Mouse (Mus musculus): ENCODE measurements around the gene Brox. TPM values are rescaled to one million over a fixed set of nuclear protein-coding genes. Genes with fewer than 3 reads are reported as not detected.

The Brox gene
- polyA plus RNA-seq, 1 experiment from 2014 or later, result 88.5 TPM

DNA sequence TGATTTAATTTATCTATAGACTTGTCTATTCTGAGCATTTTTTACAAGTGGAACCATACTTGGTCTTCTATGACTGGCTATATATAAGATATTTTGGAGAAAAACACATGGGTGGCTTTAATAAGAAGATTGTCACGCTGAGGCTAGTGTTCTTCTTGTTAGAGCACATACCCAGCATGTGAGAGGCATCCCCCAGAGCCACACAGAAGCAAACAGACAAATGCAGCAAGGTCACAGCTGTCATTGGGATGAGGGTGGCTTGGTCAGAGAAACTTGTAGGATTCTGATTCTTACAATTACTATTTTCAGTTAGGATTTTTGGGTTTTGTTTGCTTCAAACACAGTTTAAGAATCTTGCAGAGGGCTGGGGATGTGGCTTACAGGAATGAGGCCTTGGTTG is 11.4 kb upstream of the Brox start:
- 94% methylated on average over 1 of the region's 1 CpGs for WGBS
- Histone ChIP-seq H3K9ac (no peak overlapping the region), H3K27me3 (replicated peaks) (no peaks in the 10 kb centered on the region), H3K27ac (no peak overlapping the region), H3K4me1 (no peaks in the 10 kb centered on the region), H3K4me2 (replicated peaks) (no peak overlapping the region), H3K9me3 (no peaks in the 10 kb centered on the region), H3K4me3 (no peak overlapping the region), H3K36me3 (peaks cover 18% of the 10 kb centered on the region; the same call in 1 of the 2 replicates)
- no peak for ATAC-seq (ENCODE audit: low FRiP score, low read depth)

DNA sequence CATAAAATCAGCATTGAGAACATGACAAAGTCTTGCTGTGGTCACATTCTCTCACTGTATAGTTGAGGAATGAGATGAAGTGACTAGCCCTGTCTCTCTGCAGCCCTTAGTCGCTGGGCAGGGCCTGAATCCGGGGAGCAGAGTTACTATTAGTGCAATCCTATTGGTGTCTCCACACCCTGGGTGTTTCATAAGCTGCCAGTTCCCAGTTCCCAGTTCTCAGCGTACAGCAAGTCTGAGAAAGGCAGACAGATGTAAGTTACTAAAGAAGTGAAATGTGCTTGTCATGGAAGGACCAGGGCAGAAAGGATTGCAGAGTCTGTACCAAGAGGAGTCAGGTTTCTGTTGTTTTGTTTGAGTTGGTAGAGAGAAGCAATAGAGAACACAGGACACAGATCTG is 10.5 kb upstream of the Brox start:
- ATAC-seq (ENCODE audit: low FRiP score, low read depth), result no peak
- WGBS, result 86% methylated on average over 3 of the region's 3 CpGs

DNA sequence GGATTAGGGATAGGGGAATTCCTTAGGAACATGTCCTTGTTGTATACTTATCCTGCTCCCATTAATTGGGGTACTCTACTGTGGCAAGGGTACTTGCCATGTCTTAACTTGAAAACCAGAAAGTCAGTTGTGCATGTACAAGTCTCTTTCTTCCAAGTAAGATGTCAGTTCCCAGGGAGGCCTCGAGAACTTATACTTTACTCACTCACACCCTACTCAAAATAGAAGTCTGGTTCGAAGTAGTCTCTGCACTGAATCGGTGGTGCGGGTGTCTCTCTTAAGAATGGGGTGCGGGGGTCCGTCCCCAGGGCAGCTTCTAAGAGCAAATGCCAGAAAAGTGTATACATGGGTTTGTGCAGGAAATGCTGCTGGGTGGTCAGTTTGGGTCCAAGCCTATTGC is 2.1 kb upstream of the Brox start:
- 88% methylated on average over 6 of the region's 6 CpGs for WGBS
- no peak overlapping the region for H3K4me3 ChIP-seq
- H3K9me3 ChIP-seq, result no peaks in the 10 kb centered on the region
- no peak for ATAC-seq (ENCODE audit: low FRiP score, low read depth)
- H3K36me3 ChIP-seq, result no peaks in the 10 kb centered on the region
- H3K9ac ChIP-seq, result no peak overlapping the region
- no peaks in the 10 kb centered on the region for H3K4me1 ChIP-seq
- H3K4me2 ChIP-seq (replicated peaks), result no peak overlapping the region
- no peaks in the 10 kb centered on the region for H3K27me3 ChIP-seq (replicated peaks)
- no peak overlapping the region for H3K27ac ChIP-seq

More for the DNA sequence above, 10.5 kb upstream of the Brox start:
- no peaks in the 10 kb centered on the region for H3K27me3 ChIP-seq (replicated peaks)
- H3K4me1 ChIP-seq, result no peaks in the 10 kb centered on the region
- no peaks in the 10 kb centered on the region for H3K9me3 ChIP-seq
- H3K27ac ChIP-seq, result no peak overlapping the region
- H3K4me3 ChIP-seq, result no peak overlapping the region
- peaks cover 13% of the 10 kb centered on the region; the same call in 1 of the 2 replicates for H3K36me3 ChIP-seq
- H3K9ac ChIP-seq, result no peak overlapping the region
- H3K4me2 ChIP-seq (replicated peaks), result no peak overlapping the region

DNA sequence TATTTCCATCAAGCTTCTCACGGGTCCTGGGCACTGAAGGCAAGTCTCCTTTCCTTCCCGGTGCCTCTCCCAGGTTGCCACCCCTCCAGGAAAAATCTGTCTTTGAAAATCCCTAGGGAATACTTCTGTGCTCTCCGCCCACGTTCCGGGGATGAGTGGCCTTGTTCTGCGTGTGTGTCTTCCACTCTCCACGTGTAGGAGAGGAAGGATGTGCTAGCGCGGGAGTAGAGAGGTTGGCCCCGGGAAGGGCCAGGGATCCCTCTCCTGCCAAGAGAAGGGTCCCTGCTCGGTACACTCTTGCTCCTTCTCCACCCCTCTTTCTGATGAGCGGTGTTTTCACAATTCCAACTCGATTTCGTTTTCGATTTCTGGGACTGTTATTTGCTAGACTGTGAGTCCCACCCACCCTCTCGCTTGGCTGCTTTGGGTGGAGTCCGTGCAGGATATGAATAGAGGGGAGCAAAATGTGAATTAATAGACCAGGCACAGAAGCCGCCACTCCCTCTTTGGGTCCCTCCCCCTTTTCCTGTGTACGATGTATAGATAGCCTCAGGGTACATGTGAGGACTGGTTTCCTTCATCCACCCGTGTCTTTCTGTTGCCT is 919 bp upstream of the Brox start:
- H3K4me1 ChIP-seq, result no peaks in the 10 kb centered on the region
- H3K9me3 ChIP-seq, result no peaks in the 10 kb centered on the region
- H3K36me3 ChIP-seq, result 0 out of 2 replicates have a peak, but pooled peaks cover 6% of the 10 kb centered on the region
- ATAC-seq (ENCODE audit: low FRiP score, low read depth), result no peak
- peak overlapping the region; percentile 49 for H3K4me3 ChIP-seq
- H3K4me2 ChIP-seq (replicated peaks), result peak overlapping the region; percentile 60
- WGBS, result 1% methylated on average over 20 of the region's 20 CpGs
- peak overlapping the region; percentile 33 for H3K9ac ChIP-seq
- H3K27ac ChIP-seq, result no peak overlapping the region
- H3K27me3 ChIP-seq (replicated peaks), result no peaks in the 10 kb centered on the region

DNA sequence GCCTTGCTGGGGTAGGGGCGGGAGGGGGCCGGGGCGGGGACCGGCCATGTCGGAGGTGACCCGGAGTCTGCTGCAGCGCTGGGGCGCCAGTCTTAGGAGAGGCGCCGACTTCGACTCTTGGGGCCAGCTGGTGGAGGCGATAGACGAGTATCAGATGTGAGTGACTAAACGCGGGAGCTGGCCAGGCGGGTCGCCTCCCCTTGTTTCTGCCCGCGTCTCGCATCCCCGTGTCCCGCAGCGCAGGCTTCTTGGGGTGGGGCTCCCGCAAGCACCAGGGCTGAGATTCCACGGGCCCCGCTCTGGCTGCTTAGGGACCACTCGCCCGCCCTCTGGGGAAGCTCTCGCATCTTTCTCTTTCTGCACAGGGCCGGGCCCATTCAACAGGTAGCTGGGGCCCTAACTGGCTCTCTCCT is 410 bp upstream of the Brox start:
- Histone ChIP-seq H3K9ac (peak overlapping the region; percentile 33), H3K27me3 (replicated peaks) (no peaks in the 10 kb centered on the region), H3K4me1 (no peaks in the 10 kb centered on the region), H3K9me3 (no peaks in the 10 kb centered on the region), H3K4me2 (replicated peaks) (peak overlapping the region; percentile 60), H3K36me3 (0 out of 2 replicates have a peak, but pooled peaks cover 8% of the 10 kb centered on the region), H3K4me3 (peak overlapping the region; percentile 49), H3K27ac (no peak overlapping the region)
- 1% methylated on average over 30 of the region's 30 CpGs for WGBS
- peak; percentile 46 for ATAC-seq (ENCODE audit: low FRiP score, low read depth)

DNA sequence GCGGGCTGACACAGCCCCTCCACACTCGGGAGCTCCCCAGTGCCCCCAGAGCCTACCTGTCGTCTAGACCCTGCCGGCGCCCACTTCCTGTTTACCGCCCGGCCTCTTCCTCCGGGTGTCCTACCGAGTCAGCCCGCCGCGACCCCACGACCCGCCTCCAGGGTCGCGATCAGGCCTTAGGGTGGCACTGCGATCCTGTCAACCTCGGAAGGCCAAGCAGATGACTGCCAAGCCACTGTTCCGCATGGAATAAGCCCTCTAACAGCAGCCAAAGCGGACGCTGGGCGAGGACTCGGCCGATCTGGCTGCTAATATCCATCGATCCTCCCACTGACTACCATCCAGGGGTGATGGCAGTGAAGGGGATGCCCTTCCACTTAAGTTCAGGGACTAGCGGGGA is 604 bp downstream of the Brox start, which contains the start of gene Aida:
Gene Aida (plus strand): TSS at position 126 of the 400 bp plus-strand sequence.
- Histone ChIP-seq H3K4me3 (peak within 1 kb of the TSS; percentile 49), H3K27ac (no peak within 1 kb of the TSS), H3K27me3 (replicated peaks) (no peaks in the 10 kb centered on the region), H3K36me3 (0 out of 2 replicates have a peak, but pooled peaks cover 14% of the 10 kb centered on the region), H3K9ac (peak within 1 kb of the TSS; percentile 49), H3K4me2 (replicated peaks) (peak within 1 kb of the TSS; percentile 60), H3K4me1 (no peaks in the 10 kb centered on the region), H3K9me3 (no peaks in the 10 kb centered on the region)
- peak; percentile 37 for ATAC-seq (ENCODE audit: low FRiP score, low read depth)
- under 1% methylated on average over 26 of the region's 26 CpGs for WGBS

DNA sequence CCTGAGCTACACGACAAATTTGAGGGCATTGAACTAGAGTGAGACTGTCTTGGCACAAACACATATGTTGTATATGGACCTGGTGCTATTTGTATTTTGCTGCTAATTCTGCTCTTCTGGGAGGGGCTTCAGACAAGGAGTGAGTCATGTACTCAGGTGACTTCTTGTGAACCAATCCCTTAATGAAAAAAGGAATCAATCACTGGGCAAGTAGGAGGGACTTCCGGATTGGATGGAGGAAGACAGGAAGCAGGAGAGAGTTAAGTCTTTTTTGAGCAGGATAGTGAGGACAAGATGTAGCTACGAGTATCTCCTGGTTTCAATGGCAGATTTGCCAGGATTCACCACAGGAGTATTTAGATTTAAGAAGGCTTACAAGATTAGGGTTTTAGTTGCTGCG is 7.5 kb downstream of the Brox start:
- WGBS, result 91% methylated on average over 4 of the region's 4 CpGs
- Histone ChIP-seq H3K4me2 (replicated peaks) (no peak overlapping the region), H3K27ac (no peak overlapping the region), H3K9ac (no peak overlapping the region), H3K36me3 (peaks cover 74% of the 10 kb centered on the region), H3K9me3 (no peaks in the 10 kb centered on the region), H3K27me3 (replicated peaks) (no peaks in the 10 kb centered on the region), H3K4me3 (no peak overlapping the region), H3K4me1 (no peaks in the 10 kb centered on the region)
- no peak for ATAC-seq (ENCODE audit: low FRiP score, low read depth)

DNA sequence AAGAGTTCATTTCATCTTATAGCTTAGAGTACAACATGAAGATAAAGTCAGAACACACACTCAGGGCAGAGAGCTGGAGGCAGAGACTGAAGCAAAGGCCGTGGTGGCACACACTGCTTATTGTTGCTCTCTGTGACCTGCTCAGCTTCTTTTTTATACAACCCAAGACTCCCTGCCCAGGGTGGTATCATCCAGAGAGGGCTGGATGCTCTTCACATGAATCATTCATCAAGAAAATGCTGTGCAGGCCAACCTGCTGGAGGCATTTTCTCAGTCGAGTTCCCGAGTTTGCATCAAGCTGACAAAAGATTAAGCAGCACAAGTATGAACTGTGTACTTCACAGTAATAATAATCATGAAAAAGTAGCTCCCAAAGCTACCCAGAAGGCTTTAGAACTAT is 8.7 kb downstream of the Brox start:
- no peak overlapping the region for H3K4me2 ChIP-seq (replicated peaks)
- H3K36me3 ChIP-seq, result peaks cover 81% of the 10 kb centered on the region
- no peak overlapping the region for H3K9ac ChIP-seq
- no peaks in the 10 kb centered on the region for H3K4me1 ChIP-seq
- H3K27me3 ChIP-seq (replicated peaks), result no peaks in the 10 kb centered on the region
- H3K9me3 ChIP-seq, result no peaks in the 10 kb centered on the region
- H3K4me3 ChIP-seq, result no peak overlapping the region
- ATAC-seq (ENCODE audit: low FRiP score, low read depth), result no peak
- no peak overlapping the region for H3K27ac ChIP-seq
- 90% methylated on average over 3 of the region's 3 CpGs for WGBS

DNA sequence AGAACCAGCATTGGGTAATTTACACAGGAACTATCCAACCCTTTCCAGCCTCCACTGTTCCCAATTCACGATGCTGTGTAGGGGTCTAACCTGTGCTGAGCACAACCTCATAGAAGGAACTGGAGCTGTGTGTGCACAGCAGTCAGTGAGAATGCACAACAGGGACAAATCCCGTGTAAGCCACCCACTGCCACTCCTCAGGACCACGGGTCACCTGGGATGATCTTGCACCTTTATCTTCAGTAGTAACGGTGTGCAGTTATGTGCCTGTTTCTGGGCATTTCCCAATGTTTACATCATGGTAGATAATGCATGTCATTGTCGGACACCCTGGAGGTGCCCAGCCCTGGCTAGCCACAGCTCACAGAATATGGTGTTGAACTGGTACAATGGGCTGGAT is 21.3 kb downstream of the Brox start:
- WGBS, result 88% methylated on average over 5 of the region's 5 CpGs
- Histone ChIP-seq H3K27ac (no peak overlapping the region), H3K36me3 (peaks cover 27% of the 10 kb centered on the region), H3K9me3 (no peaks in the 10 kb centered on the region), H3K4me2 (replicated peaks) (no peak overlapping the region), H3K9ac (no peak overlapping the region), H3K4me1 (no peaks in the 10 kb centered on the region), H3K4me3 (no peak overlapping the region), H3K27me3 (replicated peaks) (no peaks in the 10 kb centered on the region)
- ATAC-seq (ENCODE audit: low FRiP score, low read depth), result no peak

DNA sequence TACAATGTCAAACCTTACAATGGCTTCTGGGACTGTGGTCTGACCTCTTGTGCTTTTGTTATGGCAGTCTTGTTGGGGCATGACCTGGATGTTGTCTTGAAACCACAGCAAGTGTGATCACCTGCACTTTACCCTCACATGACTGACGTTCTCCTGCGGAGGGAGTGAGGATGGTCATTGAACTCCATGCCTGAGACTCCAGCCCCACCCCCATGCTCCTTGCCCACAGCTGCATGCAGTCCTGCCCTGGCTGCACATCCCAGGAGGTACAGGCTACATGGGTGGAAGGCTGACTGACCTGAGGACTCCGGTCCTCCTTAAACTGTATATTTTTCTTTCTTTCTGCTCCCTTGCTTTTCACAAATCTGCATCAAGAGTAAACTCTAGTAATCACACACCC is 22.7 kb downstream of the Brox start:
- Histone ChIP-seq H3K36me3 (peaks cover 15% of the 10 kb centered on the region), H3K9ac (no peak overlapping the region), H3K27ac (no peak overlapping the region), H3K4me2 (replicated peaks) (no peak overlapping the region), H3K4me3 (no peak overlapping the region), H3K27me3 (replicated peaks) (no peaks in the 10 kb centered on the region), H3K4me1 (no peaks in the 10 kb centered on the region), H3K9me3 (no peaks in the 10 kb centered on the region)
- WGBS, result 72% methylated on average over 3 of the region's 3 CpGs
- no peak for ATAC-seq (ENCODE audit: low FRiP score, low read depth)

DNA sequence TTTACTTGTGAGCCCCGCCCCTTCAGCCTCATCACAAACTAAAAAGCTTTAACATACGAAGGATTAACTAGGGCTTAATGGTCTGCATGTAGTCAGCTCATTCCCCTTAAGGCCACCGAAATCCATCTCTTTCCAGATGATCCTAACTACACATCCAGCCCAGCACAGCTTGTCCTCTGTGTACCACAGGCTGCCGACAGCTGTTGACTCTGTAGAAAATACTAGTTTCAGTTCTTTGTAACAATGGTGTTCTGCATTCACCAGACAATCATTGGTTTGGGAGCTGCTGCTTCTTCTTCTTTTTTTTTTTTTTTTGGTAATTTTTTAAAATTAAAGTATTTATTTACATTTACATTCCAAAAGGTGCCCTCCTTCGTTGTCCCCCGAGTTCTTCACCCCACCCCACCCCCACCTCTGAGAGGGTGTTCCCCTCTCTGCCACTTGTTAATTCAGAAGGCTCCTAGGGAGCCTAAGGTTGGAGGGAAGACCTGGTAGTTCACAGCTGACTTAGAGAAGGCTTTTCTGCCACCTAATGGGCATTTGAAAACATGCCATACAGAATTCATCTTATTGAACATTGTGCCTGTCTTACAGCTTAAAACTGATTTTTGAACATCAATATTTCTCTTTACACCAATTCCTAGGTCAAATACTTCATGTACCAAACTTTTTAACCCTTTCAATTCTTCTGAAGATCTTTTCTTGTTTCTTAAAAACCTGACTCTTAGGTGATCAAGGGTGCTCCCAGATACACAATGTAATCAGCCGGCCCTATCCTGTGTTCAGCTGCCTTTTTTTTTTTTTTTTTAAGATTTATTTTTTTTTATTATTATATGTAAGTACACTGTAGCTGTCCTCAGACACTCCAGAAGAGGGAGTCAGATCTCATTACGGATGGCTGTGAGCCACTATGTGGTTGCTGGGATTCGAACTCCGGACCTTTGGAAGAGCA is 23.9 kb downstream of the Brox start:
- H3K4me2 ChIP-seq (replicated peaks), result no peak overlapping the region
- H3K4me3 ChIP-seq, result no peak overlapping the region
- no peaks in the 10 kb centered on the region for H3K4me1 ChIP-seq
- H3K27me3 ChIP-seq (replicated peaks), result no peaks in the 10 kb centered on the region
- 65% methylated on average over 10 of the region's 10 CpGs for WGBS
- ATAC-seq (ENCODE audit: low FRiP score, low read depth), result no peak
- no peak overlapping the region for H3K27ac ChIP-seq
- peaks cover 5% of the 10 kb centered on the region for H3K36me3 ChIP-seq
- H3K9ac ChIP-seq, result no peak overlapping the region
- no peaks in the 10 kb centered on the region for H3K9me3 ChIP-seq

DNA sequence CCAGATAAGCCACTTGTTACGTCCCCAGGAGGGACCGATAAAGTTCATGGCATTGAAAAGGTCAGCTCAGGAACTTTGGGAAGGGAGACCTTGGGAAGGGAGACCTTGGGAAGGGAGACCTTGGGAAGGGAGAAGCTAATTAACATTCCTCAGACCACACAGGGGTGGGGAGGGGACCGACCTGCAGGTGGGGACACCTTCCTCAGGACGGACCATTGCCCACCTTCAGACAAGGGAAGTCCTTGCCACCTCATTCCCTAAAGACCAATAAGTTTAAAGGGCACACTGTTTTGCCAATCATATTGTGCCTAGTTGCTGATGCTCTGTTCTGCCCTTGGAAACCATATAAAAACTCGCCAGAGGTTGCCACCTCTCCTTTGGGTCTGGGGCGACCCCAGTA is 29.4 kb downstream of the Brox start:
- Histone ChIP-seq H3K4me3 (no peak overlapping the region), H3K27me3 (replicated peaks) (no peaks in the 10 kb centered on the region), H3K9me3 (no peaks in the 10 kb centered on the region), H3K4me2 (replicated peaks) (no peak overlapping the region), H3K36me3 (no peaks in the 10 kb centered on the region), H3K9ac (no peak overlapping the region), H3K27ac (no peak overlapping the region), H3K4me1 (no peaks in the 10 kb centered on the region)
- 83% methylated on average over 6 of the region's 6 CpGs for WGBS
- ATAC-seq (ENCODE audit: low FRiP score, low read depth), result no peak

Measured in neural tube, embryonic 12.5 days (tissue).